In the genomic region with DNA sequence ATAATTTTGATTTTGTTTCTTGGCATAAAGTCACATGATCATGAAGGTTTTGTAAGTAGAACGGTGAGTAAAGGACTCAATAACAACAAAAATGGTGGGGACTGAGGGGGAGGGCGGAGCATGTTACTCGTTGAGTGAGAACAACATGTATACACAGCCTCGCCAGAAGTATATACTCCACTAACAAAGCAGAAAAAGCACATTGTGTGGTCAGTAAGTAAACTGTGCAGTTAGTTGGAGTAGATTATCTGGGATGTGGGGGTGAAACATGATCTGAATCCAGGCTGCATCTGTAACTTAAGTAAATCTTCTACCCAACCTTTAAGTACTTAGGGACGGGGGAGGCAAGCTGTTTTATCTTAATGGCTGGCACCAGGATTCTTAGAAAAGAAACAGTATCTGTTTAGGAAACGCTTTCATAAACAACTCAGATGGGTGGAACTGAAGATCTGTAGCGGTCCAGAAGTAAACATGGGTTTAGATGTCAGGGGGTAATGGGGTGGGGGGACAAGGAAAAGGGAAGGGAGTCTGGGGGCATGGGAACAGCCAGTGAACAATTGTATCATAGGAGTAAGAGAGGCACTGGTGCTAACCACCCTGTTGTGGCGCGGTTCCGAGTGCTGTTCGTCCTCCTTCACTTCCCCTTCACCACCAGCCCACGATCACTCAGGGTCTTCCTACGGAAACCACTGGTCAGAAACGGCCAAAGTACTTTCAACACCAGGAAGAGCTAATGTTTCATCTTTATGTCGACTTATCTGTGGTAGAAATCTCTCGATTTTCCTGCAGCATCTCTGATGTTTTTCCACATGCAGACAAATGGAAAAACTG, we compare ENCODE assay signal across 11 mouse cellular contexts.
"Had no signal": no experiment of that assay in that cellular context is flagged by ENCODE, and none has a peak within 500 bp of the region (broad histone marks: within the 10 kb centered on the region; RNA-seq: fewer than 3 reads in every experiment).

No protein-coding gene starts in this region.

- H3K36me3 ChIP-seq: limb, embryonic 13.5 days; midbrain, embryonic 12.5 days had no signal

- H3K9me3 ChIP-seq: limb, embryonic 13.5 days; midbrain, embryonic 12.5 days had no signal

- H3K27ac ChIP-seq: limb, embryonic 13.5 days; liver, embryonic 14.5 days; midbrain, embryonic 12.5 days had no signal

- ATAC-seq: intestine, postnatal 0 days; lung, postnatal 0 days had no signal

- H3K4me3 ChIP-seq: limb, embryonic 13.5 days; midbrain, embryonic 12.5 days had no signal

- DNase-seq: kidney, adult 9 months; left cerebral cortex, postnatal 4 days; lung, adult 18-20 months; lung, postnatal 4 days; right cerebral cortex, postnatal 14 days; thymus, postnatal 36 days had no signal

- H3K9ac ChIP-seq: limb, embryonic 13.5 days; liver, embryonic 14.5 days; midbrain, embryonic 12.5 days had no signal

- H3K4me2 ChIP-seq: limb, embryonic 13.5 days; midbrain, embryonic 12.5 days had no signal

- H3K27me3 ChIP-seq: limb, embryonic 13.5 days; midbrain, embryonic 12.5 days had no signal

- H3K4me1 ChIP-seq: limb, embryonic 13.5 days; midbrain, embryonic 12.5 days had no signal
